Mouse (Mus musculus): Measurements from ENCODE around the gene Odf4. TPM values are rescaled to one million over a fixed set of nuclear protein-coding genes. Genes with fewer than 3 reads are reported as not detected.

Gene Odf4
- polyA plus RNA-seq, 1 experiment from 2014 or later = not detected

- H3K9me3 ChIP-seq = no peaks in the 10 kb centered on the region
- H3K4me3 ChIP-seq (replicated peaks) = no peak overlapping the region
- peaks cover 6% of the 10 kb centered on the region; the same call in 1 of the 2 replicates for H3K4me1 ChIP-seq (replicated peaks)
- H3K4me2 ChIP-seq (replicated peaks) = no peak overlapping the region
- 85% methylated on average over 8 of the region's 8 CpGs for WGBS
- no peaks in the 10 kb centered on the region for H3K27me3 ChIP-seq (replicated peaks)
- no peak overlapping the region for H3K9ac ChIP-seq
- H3K27ac ChIP-seq = no peak overlapping the region
- no peak for ATAC-seq
- peaks cover 11% of the 10 kb centered on the region for H3K36me3 ChIP-seq
These were observed 27.1 kb downstream of the Odf4 start for GRCm38 (mm10) chr11:68899815-68900214.

GRCm38 (mm10) chr11:68898790-68899189 lies 28.1 kb downstream of the Odf4 start:
- Histone ChIP-seq H3K27me3 (replicated peaks) (no peaks in the 10 kb centered on the region), H3K27ac (no peak overlapping the region), H3K9ac (no peak overlapping the region), H3K4me1 (replicated peaks) (peaks cover 6% of the 10 kb centered on the region; the same call in 1 of the 2 replicates), H3K4me3 (replicated peaks) (no peak overlapping the region), H3K4me2 (replicated peaks) (no peak overlapping the region), H3K36me3 (peaks cover 7% of the 10 kb centered on the region; the same call in 1 of the 2 replicates), H3K9me3 (no peaks in the 10 kb centered on the region)
- no peak for ATAC-seq
- 80% methylated on average over 6 of the region's 6 CpGs for WGBS

GRCm38 (mm10) chr11:68897838-68898237 lies 29.0 kb downstream of the Odf4 start:
- Histone ChIP-seq H3K9me3 (no peaks in the 10 kb centered on the region), H3K27me3 (replicated peaks) (no peaks in the 10 kb centered on the region), H3K4me3 (replicated peaks) (no peak overlapping the region), H3K27ac (no peak overlapping the region), H3K4me1 (replicated peaks) (0 out of 2 replicates have a peak, but pooled peaks cover 4% of the 10 kb centered on the region), H3K9ac (no peak overlapping the region), H3K36me3 (no peaks in the 10 kb centered on the region), H3K4me2 (replicated peaks) (no peak overlapping the region)
- 72% methylated on average over 6 of the region's 6 CpGs for WGBS
- no peak for ATAC-seq

- Histone ChIP-seq H3K4me1 (replicated peaks) (0 out of 2 replicates have a peak, but pooled peaks cover 4% of the 10 kb centered on the region), H3K27me3 (replicated peaks) (no peaks in the 10 kb centered on the region), H3K36me3 (no peaks in the 10 kb centered on the region), H3K9ac (no peak overlapping the region), H3K9me3 (no peaks in the 10 kb centered on the region), H3K27ac (no peak overlapping the region), H3K4me2 (replicated peaks) (no peak overlapping the region), H3K4me3 (replicated peaks) (no peak overlapping the region)
- 46% methylated on average over 4 of the region's 4 CpGs for WGBS
- no peak for ATAC-seq
These were observed 29.8 kb downstream of the Odf4 start for GRCm38 (mm10) chr11:68897120-68897519.

- H3K36me3 ChIP-seq = no peaks in the 10 kb centered on the region
- H3K27me3 ChIP-seq (replicated peaks) = no peaks in the 10 kb centered on the region
- 85% methylated on average over 5 of the region's 5 CpGs for WGBS
- H3K9ac ChIP-seq = no peak overlapping the region
- 0 out of 2 replicates have a peak, but pooled peaks cover 4% of the 10 kb centered on the region for H3K4me1 ChIP-seq (replicated peaks)
- H3K27ac ChIP-seq = no peak overlapping the region
- H3K4me2 ChIP-seq (replicated peaks) = no peak overlapping the region
- no peak overlapping the region for H3K4me3 ChIP-seq (replicated peaks)
- ATAC-seq = no peak
- H3K9me3 ChIP-seq = no peaks in the 10 kb centered on the region
These were observed 30.6 kb downstream of the Odf4 start for GRCm38 (mm10) chr11:68896247-68896646.

- Histone ChIP-seq H3K27me3 (replicated peaks) (no peaks in the 10 kb centered on the region), H3K9ac (no peak overlapping the region)
- WGBS = 70% methylated on average over 12 of the region's 12 CpGs
These were observed 32.9 kb downstream of the Odf4 start for GRCm38 (mm10) chr11:68893911-68894464.

GRCm38 (mm10) chr11:68892233-68892832 lies 34.5 kb downstream of the Odf4 start:
- H3K27me3 ChIP-seq (replicated peaks) = no peaks in the 10 kb centered on the region
- ATAC-seq = no peak
- no peaks in the 10 kb centered on the region for H3K9me3 ChIP-seq
- H3K36me3 ChIP-seq = no peaks in the 10 kb centered on the region
- no peak overlapping the region for H3K27ac ChIP-seq
- H3K4me1 ChIP-seq (replicated peaks) = no peaks in the 10 kb centered on the region
- H3K4me2 ChIP-seq (replicated peaks) = no peak overlapping the region
- no peak overlapping the region for H3K4me3 ChIP-seq (replicated peaks)
- no peak overlapping the region for H3K9ac ChIP-seq
- 66% methylated on average over 15 of the region's 15 CpGs for WGBS

More at GRCm38 (mm10) chr11:68893911-68894464, 32.9 kb downstream of the Odf4 start:
- Histone ChIP-seq H3K36me3 (no peaks in the 10 kb centered on the region), H3K9me3 (no peaks in the 10 kb centered on the region), H3K4me2 (replicated peaks) (no peak overlapping the region), H3K27ac (no peak overlapping the region), H3K4me3 (replicated peaks) (no peak overlapping the region), H3K4me1 (replicated peaks) (no peaks in the 10 kb centered on the region)
- no peak for ATAC-seq

- no peaks in the 10 kb centered on the region for H3K9me3 ChIP-seq
- no peak overlapping the region for H3K27ac ChIP-seq
- no peak overlapping the region for H3K4me3 ChIP-seq (replicated peaks)
- H3K36me3 ChIP-seq = no peaks in the 10 kb centered on the region
- WGBS = 69% methylated on average over 5 of the region's 5 CpGs
- ATAC-seq = no peak
- H3K4me1 ChIP-seq (replicated peaks) = no peaks in the 10 kb centered on the region
- H3K27me3 ChIP-seq (replicated peaks) = no peaks in the 10 kb centered on the region
- no peak overlapping the region for H3K9ac ChIP-seq
- no peak overlapping the region for H3K4me2 ChIP-seq (replicated peaks)
These were observed 35.1 kb downstream of the Odf4 start for GRCm38 (mm10) chr11:68891823-68892222.

GRCm38 (mm10) chr11:68890625-68891024 lies 36.3 kb downstream of the Odf4 start:
- Histone ChIP-seq H3K9ac (no peak overlapping the region), H3K4me1 (replicated peaks) (no peaks in the 10 kb centered on the region), H3K4me2 (replicated peaks) (no peak overlapping the region), H3K27ac (no peak overlapping the region), H3K27me3 (replicated peaks) (no peaks in the 10 kb centered on the region), H3K36me3 (no peaks in the 10 kb centered on the region), H3K9me3 (no peaks in the 10 kb centered on the region), H3K4me3 (replicated peaks) (no peak overlapping the region)
- ATAC-seq = no peak
- 40% methylated on average over 2 of the region's 2 CpGs for WGBS

GRCm38 (mm10) chr11:68888653-68889052 lies 38.2 kb downstream of the Odf4 start:
- no peaks in the 10 kb centered on the region for H3K4me1 ChIP-seq (replicated peaks)
- WGBS = 71% methylated on average over 2 of the region's 2 CpGs

GRCm38 (mm10) chr11:68888253-68888652 lies 38.6 kb downstream of the Odf4 start, which contains the start of gene Rnf222:
Rnf222 (plus strand) TSS chr11:68888553.
- ATAC-seq = no peak; the same call in 1 of the 2 replicates
- no peaks in the 10 kb centered on the region for H3K4me1 ChIP-seq (replicated peaks)
- H3K4me3 ChIP-seq (replicated peaks) = no peak within 1 kb of the TSS
- H3K36me3 ChIP-seq = no peaks in the 10 kb centered on the region
- WGBS = 31% methylated on average over 6 of the region's 6 CpGs
- no peak within 1 kb of the TSS for H3K27ac ChIP-seq
- H3K9ac ChIP-seq = no peak within 1 kb of the TSS
- H3K9me3 ChIP-seq = no peaks in the 10 kb centered on the region
- no peaks in the 10 kb centered on the region for H3K27me3 ChIP-seq (replicated peaks)
- H3K4me2 ChIP-seq (replicated peaks) = no peak within 1 kb of the TSS

More at GRCm38 (mm10) chr11:68888653-68889052, 38.2 kb downstream of the Odf4 start:
- H3K27ac ChIP-seq = no peak overlapping the region
- no peaks in the 10 kb centered on the region for H3K36me3 ChIP-seq
- H3K9me3 ChIP-seq = no peaks in the 10 kb centered on the region
- no peak for ATAC-seq
- no peak overlapping the region for H3K9ac ChIP-seq
- H3K27me3 ChIP-seq (replicated peaks) = no peaks in the 10 kb centered on the region
- H3K4me3 ChIP-seq (replicated peaks) = no peak overlapping the region
- no peak overlapping the region for H3K4me2 ChIP-seq (replicated peaks)

GRCm38 (mm10) chr11:68886091-68886490 lies 40.8 kb downstream of the Odf4 start:
- H3K9me3 ChIP-seq = no peaks in the 10 kb centered on the region
- H3K4me2 ChIP-seq (replicated peaks) = no peak overlapping the region
- H3K36me3 ChIP-seq = no peaks in the 10 kb centered on the region
- no peaks in the 10 kb centered on the region for H3K27me3 ChIP-seq (replicated peaks)
- no peak overlapping the region for H3K9ac ChIP-seq
- no peak overlapping the region for H3K27ac ChIP-seq
- 84% methylated on average over 5 of the region's 5 CpGs for WGBS
- H3K4me1 ChIP-seq (replicated peaks) = no peaks in the 10 kb centered on the region; the same call in 1 of the 2 replicates
- no peak overlapping the region for H3K4me3 ChIP-seq (replicated peaks)
- ATAC-seq = no peak

- peak; percentile 76 for ATAC-seq
- Histone ChIP-seq H3K9ac (no peak overlapping the region), H3K9me3 (no peaks in the 10 kb centered on the region), H3K4me3 (replicated peaks) (no peak overlapping the region), H3K4me2 (replicated peaks) (no peak overlapping the region), H3K4me1 (replicated peaks) (no peaks in the 10 kb centered on the region; the same call in 1 of the 2 replicates), H3K27ac (no peak overlapping the region), H3K36me3 (no peaks in the 10 kb centered on the region), H3K27me3 (replicated peaks) (no peaks in the 10 kb centered on the region)
- WGBS = 59% methylated on average over 5 of the region's 5 CpGs
These were observed 42.5 kb downstream of the Odf4 start for GRCm38 (mm10) chr11:68884368-68884767.

All from intestine, embryonic 15.5 days (tissue).